Mouse (Mus musculus): ENCODE measurements at regions not wholly inside any gene's neighbourhood (a gene's known extent, or its start where the extent isn't known, plus 50 kb on each side); places are given as distances from the start of the nearest gene placed in this dataset.
A peak's percentile ranks its signal among the peaks of the same experiment; 100 is the strongest.

DNA sequence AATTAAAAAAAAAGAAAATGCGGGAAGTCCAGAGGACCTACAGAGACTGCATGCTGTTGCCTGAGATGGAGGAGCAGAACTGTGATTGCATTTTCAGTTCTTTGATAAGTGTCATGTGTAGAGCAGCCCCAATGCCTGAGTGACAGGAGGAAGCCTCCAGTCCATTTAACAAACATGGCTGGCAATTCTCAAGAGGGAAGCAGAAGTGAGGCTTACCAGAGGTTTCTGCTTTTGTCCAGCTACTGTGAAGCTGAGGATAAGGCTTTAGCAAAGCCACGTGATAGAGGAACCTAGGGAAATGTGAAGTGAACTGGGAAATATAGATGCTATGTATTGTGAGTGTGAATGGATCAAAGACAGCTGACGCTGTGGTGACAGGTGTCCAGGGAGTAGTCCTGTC is 56.6 kb downstream of the Sucnr1 start:
- DNase-seq (ENCODE audit: low spot score) = no peak

GRCm38 (mm10) chr3:60159865-60160264 is 78.2 kb downstream of the Sucnr1 start:
- DNase-seq (ENCODE audit: low spot score) = no peak

DNA sequence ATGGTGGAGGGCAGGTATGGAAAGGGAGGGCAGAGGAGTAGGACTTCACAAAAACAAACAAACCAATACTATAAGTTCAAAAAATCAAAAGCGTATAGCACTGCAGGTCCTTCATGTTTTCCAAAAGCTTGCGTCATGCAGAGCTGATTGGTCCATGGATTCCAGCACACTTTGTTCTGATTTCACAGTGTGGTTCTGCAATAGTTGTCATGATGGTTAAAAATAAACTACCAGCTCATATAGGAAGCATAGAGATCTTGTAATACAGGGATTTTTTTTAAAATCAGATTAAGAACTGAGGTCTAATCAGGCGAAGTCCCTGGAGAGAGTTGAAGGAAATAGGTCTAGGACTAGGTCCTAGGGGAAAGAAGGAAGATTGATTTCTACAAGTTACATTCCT is 86.0 kb downstream of the Sucnr1 start:
- peak; percentile 88 for DNase-seq (ENCODE audit: low spot score)

GRCm38 (mm10) chr3:60168135-60168926 is 86.7 kb downstream of the Sucnr1 start:
- no peak for DNase-seq (ENCODE audit: low spot score)

GRCm38 (mm10) chr3:60169606-60170005 is 87.9 kb downstream of the Sucnr1 start:
- DNase-seq (ENCODE audit: low spot score) = peak; percentile 52

DNA sequence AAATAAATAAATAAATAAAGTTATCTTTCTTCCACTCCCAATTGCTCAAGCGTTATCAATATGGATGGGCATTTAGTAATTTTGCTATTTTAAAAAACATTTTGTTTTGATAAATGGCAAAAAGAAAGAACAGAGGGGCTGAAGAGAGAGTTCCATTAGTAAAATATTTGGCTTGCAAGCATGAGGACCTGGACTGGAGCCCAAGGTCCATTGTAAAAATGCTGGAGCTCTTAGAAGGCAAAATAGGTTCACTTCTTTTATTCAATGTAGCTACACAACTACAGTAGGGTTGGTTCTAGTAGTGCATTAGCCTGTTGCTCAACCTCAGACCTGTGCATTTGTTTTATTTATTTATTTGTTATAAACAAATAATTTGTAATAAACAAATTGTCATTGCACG is 102.8 kb downstream of the Sucnr1 start:
- DNase-seq (ENCODE audit: low spot score) = no peak

DNA sequence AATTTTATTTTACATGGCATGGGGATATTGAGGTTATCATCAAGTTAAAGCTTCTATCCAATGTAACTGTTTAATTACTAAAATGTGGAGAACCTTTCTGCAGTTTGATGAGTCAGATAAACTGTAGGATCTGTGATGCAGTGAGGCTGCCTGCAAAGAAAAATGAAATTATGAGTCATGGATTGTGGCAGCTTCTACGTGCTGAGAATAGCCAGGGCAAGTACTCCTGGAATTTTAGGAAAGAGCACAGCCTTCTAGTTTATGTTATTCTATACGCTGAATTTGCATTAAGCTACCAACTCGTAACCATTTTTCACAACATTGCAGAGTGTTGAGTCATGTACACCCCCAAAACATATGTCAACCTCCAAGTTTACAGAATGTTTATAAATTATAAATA is 114.4 kb downstream of the Sucnr1 start:
- DNase-seq (ENCODE audit: low spot score) = no peak

DNA sequence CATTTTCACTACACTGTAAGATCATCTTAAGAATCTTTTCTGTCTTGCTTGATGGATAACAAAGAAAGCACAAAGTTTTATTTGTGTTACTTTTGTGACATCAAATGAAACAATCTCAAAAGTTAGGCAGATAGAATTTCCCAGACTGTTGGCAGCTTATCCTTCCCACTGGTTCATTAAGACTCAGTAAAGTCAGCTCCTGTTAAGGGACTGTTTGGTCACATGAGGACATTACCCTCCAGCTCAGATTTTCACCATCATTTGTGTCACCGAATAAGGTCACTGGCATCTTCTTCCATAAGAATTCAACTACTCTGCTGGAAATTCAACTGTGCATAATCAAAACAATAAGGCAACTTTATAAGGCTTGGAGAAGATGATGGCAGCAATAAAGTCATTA is 126.3 kb downstream of the Sucnr1 start:
- DNase-seq (ENCODE audit: low spot score) = no peak

DNA sequence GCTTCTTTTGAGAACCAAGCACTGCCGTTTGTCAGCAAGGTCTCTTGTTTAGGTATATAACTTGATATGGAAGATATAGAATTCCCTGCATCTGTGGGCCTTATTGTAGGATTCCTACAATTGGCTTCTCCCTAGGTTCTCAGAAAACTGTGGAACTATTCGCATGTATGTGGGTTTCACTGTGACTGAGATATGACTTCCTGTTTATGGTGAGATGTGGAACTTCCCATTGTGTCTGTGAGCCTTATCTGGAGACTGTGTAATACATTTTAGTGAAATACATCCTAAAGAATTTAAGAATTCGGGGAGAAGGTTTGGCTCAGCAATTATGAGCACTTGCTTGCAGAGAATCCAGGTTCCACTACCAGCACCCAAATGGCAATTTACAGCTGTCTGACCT is 137.3 kb downstream of the Sucnr1 start:
- no peak for DNase-seq (ENCODE audit: low spot score)

GRCm38 (mm10) chr3:60240664-60241063 is 159.0 kb downstream of the Sucnr1 start:
- no peak for DNase-seq (ENCODE audit: low spot score)

DNA sequence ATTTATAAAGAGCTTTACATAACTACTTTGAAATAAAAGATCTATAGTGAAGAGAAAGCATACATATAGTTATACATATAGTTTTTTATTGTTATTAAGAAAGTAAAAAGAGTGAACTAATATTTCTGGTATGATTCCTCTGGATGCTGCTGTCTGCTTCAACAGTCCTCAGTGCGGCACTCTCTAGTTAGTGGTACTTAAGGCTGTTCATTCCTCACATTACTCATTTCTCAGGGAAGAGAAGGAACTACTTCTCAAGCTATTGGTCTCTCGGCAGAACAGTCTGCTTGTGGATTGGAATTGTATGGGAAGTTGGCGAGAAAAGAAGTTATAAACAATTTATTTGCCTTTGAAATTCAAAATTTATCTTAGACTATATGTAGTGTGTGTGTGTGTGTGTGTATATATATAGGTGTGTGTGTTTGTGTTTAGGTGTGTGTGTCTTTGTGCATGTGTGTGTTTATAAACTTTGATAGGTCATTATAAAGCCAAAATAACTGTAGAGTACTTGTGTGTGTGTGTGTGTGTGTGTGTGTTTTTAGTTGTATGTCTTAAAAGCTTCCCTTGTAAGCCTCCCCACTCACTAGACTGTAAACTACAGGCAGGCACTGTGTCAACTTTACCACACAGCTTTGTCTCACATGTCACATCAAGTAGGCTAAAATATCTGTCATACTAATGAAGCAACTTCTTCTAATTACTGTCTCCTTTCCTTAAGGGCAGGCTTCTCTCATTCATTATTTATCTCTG is 185.2 kb downstream of the Sucnr1 start:
- DNase-seq (ENCODE audit: low spot score) = no peak

GRCm38 (mm10) chr3:60267416-60268174 is 185.9 kb downstream of the Sucnr1 start:
- DNase-seq (ENCODE audit: low spot score) = no peak

DNA sequence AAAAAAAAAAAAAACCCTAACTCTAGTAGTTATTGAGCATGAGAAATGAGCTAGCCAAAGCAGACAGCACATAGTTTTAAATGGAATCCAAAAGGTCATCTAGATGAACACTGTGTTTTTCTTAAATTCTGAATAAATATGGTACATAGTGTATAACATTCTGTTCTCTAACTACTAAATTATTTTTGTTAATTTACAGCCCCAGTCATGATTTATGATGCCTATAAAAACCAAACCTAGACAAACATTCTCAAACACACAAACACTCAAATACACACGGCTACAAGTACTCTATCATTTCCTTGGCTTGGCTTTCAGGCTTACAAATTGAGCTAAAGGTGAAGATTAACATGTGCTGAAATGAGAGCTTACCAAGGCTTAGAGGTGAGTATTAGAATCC is 188.8 kb downstream of the Sucnr1 start:
- peak; percentile 25 for DNase-seq (ENCODE audit: low spot score)

DNA sequence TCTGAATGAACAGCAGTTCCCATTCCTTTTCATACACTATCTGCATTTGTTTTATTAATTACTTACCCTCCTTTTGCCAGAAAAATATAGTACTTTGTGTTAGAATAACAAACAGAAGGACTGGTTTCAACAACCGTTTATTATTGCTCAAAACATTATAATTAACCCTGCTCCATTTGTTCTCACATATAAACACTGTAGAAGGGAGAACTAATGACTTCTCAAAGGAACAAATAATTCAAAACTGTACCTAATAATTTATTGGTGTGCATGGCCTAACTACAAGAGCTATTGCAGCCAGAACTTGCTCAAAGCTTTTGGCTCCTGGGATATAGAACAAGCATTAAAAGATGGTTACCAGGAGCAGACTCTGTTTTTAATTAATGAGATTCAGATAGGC is 192.1 kb downstream of the Sucnr1 start:
- DNase-seq (ENCODE audit: low spot score) = no peak

DNA sequence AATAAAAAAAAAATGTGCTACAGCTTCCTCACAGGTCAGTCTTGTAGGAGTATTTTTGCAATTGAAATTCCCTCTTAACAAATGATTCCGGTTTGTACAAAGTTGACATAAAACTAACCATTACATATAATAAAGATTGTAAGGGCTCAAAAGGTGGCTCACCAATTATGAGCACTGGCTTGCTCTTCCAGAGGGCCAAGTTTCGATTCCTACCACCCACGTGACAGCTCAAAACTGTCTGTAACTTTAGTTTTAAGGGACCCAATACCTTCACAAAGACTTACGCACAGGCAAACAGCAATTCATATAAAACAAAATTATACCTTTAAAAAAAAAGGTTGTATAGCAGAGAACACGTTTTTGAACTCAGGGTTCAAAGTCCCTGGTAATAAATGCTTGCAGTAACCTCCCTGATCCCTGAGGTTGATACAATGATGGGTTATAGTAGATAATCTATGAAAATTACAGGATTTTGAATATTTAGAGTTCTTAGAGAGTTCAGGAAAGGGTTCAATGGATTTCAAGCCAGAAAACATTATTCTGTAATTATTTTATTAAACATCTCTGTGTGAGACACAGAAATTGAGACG is 193.7 kb downstream of the Sucnr1 start:
- no peak for DNase-seq (ENCODE audit: low spot score)

DNA sequence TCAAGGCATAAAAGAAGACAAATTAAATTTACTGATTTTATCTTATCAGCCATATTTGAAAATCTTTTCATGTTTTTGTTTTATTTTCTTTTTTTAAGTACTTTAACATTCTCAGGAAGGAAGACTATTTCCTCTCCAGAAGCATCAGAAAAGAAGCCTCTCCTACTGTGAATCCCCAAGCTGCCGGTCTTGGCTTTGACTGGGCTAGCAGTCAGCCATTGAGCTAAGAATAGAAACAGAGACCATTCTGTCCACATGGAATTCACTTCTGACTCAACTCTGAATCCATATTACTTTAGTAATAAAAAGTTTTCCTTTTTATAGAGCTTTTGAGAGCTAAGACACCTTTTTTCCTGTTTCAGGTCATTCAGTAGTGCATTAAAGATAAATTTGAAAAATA is 194.8 kb upstream of the Mbnl1 start:
- DNase-seq (ENCODE audit: low spot score) = no peak

- DNase-seq (ENCODE audit: low spot score) = peak; percentile 12
Measured at GRCm38 (mm10) chr3:60281229-60281628, 191.4 kb upstream of the Mbnl1 start.

DNA sequence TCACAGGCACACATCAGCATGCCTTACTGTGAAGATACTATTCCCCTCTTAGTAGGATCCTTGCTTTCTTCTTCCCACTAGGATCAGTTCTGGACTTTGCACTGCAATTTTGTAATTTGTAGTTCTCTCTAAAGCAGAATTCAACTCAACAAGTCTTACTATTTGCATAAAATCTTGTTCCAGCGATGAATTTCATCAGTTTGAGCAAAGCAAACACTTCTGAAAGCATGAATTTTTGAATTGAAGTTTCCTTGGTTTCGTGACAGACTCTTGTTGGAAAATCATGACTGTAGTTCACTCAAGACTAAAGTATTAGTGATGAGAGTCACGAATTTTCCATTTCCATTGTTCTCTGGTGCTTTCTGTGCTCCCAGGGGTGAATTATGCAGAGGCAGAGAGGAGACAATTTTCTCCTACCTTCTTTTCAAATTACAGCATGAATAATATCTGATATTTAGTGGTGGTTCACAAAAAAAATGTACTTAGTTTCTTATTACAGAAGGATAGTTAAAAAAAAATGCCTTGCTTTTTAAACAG is 190.6 kb upstream of the Mbnl1 start:
- no peak for DNase-seq (ENCODE audit: low spot score)

DNA sequence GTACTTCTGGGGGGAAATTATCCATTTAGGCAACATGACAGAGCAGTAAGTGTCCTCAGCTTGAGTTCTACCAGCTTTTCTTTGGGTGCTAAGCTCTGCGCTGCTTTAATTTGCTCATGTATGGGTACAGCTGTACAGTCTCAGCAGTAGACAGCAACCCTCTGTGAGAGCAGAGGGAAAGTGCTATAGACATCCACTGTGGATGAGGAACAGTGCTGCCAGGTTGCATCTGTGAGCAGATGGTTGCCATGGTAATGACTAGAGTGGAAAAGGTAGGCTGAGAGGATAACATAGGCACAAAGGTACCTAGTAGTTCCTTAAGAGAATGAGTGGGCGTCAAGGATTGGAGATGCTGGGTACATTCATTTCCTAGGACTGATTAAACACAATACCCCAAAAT is 180.5 kb upstream of the Mbnl1 start:
- no peak for DNase-seq (ENCODE audit: low spot score)

DNA sequence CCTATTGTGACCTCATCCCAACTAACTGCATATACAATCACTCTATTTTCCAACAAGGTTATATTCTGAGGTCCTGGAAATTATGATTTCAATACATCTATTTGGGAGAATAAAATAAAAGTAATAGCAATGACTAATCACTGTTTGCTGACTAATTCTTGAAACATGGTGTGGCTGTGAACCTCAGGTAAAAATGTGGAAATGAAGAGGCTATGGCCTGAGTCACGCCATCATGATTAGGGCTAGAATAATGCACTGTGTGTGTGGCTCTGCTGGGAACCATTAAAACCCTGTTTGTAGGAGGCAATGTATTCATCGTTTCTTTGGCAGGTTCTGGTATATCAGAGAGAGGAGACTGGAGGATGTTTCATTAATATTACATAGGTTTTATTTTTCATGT is 179.7 kb upstream of the Mbnl1 start:
- no peak for DNase-seq (ENCODE audit: low spot score)

DNA sequence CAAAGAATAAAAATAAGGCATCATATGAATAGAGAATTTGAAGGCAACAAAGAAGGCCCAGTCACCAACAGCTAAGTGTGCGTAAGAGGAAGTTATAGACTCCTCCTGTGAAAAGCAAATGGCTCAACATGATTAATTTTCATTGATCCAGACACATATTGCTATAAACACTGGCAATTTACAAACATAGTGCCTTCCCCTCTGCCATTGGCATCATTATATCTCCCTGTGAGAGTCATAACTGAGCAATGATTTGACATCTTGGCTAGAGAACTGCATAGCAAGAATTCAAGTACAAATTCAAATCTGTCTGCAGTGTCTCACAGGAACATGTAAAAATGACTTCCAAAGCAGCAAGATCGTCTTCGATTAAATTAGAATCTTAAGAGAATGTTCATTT is 167.2 kb upstream of the Mbnl1 start:
- no peak for DNase-seq (ENCODE audit: low spot score)

DNA sequence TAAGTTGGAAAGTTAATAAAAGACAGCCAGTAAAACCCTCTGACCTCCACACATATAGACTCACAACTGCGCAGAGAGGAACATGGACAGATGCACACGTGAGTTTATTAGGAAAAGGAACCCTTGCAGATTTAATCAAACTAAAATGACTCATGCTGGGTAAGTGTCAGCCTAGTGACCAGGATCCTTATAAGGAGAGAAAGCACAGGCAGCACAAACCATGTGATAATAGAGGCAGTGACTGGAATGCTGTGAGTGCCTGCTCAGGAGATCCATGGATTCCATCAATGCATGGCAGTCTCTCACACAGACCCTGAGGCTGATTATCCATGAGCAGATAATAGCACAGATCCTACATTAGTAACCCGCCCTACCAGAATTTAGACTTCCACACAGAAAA is 162.2 kb upstream of the Mbnl1 start:
- no peak for DNase-seq (ENCODE audit: low spot score)
